Mouse (Mus musculus): ENCODE measurements at regions not wholly inside any gene's neighbourhood (a gene's known extent, or its start where the extent isn't known, plus 50 kb on each side); places are given as distances from the start of the nearest gene placed in this dataset.

DNA sequence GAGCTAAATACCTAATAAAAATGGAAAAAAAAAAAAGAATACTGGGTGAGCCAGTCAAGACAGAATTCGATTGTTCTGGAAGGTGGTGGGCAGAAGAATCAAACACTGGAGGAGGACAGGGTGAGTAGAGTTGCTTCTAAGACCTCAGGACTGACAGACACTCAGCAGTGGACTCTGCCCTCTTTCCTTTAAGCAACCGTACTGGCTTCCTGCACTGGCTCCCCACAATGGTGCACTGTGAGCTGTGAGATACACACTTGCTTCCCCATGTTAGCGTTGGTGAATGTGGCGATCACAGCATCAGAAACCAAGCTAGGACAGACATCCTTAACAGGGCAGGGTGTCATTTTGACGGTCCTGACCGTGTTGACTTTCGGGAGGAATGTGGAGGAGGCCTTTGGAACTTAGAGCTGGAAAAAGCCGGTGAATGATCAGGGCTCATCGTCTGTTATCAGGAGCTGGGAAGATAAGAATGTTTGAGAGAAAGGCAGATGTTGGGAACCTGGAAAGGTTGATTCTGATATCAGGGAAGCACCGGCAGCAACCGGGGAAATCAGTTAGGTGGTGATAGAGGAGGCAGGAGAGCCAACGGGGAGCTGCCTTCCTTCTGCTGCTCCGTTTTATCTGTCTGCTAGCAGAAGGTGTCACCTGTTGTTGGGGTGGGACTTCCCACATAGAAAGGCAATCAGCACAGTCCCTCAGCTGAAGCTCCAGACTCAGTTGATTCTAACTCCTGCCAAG is 254.8 kb downstream of the Ajap1 start:
- TF ChIP-seq CTCF (IDR thresholded peaks at IDR 0.05; ENCODE audit: low read depth) (no peak), EP300 (IDR thresholded peaks at IDR 0.05; ENCODE audit: low read depth) (no peak)
